Mouse (Mus musculus) lung, postnatal 36 days (tissue): ENCODE data around the gene Col5a1.

Source experiments
- DNase-seq: peaks from one replicate; pipeline ENCODE4 v3.0.0; 2022; ENCODE audit warnings: mixed read lengths

Gene Col5a1

GRCm38 (mm10) chr2:28038391-28039096 is 152.3 kb downstream of the Col5a1 start:
- no peak for DNase-seq

GRCm38 (mm10) chr2:28039647-28040325 is 153.6 kb downstream of the Col5a1 start:
- DNase-seq: no peak

GRCm38 (mm10) chr2:28040466-28040865 is 154.2 kb downstream of the Col5a1 start:
- no peak for DNase-seq

DNA sequence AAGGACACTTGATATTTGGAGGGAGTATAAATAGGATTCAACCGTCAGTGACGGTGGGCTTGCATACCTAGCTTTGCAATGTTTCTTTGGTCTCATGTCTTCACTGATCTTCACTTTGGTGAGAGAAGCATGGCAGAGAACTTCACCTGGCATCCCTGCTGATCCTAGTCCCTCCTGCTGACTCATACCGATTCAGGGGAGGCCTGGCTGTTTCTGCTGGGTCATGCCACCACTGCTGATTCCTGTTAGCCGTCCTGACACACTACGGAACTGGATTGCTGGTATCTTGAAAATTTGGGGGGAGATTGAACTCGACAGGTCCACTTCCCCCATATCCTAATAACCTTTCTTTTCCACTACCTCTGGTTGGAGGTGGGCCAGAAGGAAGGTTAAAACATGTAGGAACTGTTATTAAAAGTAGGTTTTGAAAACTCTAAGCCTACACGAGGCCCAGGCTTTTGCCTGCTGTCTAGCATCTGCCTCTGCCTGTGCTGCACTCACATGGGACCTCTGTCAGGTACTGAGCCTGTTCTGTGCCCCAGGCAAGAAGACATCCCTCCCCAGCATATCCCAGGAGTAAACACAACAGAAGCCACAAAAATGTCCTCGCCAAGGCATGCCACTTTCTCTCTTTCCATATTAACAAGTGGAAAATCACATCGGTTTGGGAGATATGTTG is 158.8 kb downstream of the Col5a1 start:
- DNase-seq: no peak

DNA sequence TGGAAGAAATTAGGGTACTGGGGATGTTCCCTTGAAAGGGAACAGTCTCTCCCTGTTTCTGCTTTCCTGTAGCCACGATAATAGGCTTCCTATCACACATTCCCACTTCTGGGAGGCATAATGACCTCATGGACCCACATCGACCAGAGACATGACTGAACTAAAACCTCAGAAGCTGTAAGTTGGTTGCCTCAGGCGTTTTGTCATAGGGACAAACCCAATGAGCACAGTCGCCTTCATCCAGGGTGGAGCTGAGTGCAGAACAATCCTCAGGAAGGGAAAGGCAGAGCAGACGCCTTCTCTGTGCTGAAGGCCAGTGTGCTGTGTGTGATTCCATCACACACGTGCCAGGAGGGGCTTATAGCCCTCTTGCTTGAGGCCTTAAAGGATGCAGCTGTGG is 160.1 kb downstream of the Col5a1 start:
- DNase-seq: no peak

- DNase-seq: no peak
Observed at GRCm38 (mm10) chr2:28047092-28047491, 160.9 kb downstream of the Col5a1 start.

GRCm38 (mm10) chr2:28059922-28060321 is 173.7 kb downstream of the Col5a1 start:
- DNase-seq: no peak

GRCm38 (mm10) chr2:28063711-28064338 is 177.6 kb downstream of the Col5a1 start:
- no peak for DNase-seq

- DNase-seq: no peak
Observed at GRCm38 (mm10) chr2:28064339-28065080, 178.3 kb downstream of the Col5a1 start.

- DNase-seq: no peak
Observed at GRCm38 (mm10) chr2:28065081-28065651, 178.9 kb downstream of the Col5a1 start.

DNA sequence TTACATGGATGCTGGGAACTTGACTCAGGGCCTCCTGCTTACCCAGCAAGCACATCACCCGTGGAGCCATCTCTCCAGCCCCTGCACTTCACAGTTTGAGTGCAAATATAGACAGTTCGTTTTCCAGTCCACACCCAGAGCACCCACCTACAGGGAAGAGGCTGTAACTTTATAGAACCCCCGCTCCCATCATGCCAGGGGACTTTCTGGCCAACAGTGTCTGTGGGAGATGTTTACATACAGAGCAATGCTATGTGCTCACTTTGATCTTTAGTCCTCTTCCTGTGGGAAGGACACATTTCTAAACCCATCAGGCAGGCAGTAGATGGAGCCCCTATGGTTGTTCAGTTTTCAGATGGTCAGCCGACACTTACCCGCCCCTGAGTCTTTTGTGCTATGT is 180.5 kb downstream of the Col5a1 start:
- DNase-seq: no peak

DNA sequence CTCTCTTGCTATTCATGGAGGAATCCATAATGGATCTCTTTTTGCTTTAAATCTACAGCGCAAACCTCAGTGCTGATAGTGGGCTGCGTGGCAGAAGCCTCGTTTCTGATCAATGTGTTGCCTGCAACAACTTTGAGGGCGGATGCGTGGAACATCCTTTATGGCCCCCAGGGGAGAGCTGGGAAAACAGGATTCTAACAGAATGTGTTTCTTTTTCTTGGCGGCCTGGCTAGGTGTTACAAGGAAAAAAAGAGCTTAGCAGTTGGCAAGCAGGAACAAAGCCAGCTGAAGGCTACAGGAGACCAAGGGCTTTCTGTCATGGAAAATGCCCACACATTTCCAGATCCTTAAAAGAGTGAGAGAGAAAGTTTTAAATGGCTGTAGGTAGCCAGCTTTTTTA is 180.9 kb downstream of the Col5a1 start:
- DNase-seq: no peak

- no peak for DNase-seq
Observed at GRCm38 (mm10) chr2:28067821-28068536, 181.8 kb downstream of the Col5a1 start.

- DNase-seq: no peak
Observed at GRCm38 (mm10) chr2:28068537-28068878, 182.3 kb downstream of the Col5a1 start.

- DNase-seq: no peak
Observed at GRCm38 (mm10) chr2:28075616-28076187, 189.5 kb downstream of the Col5a1 start.

GRCm38 (mm10) chr2:28084768-28085167 is 198.5 kb downstream of the Col5a1 start, which contains the start of gene Fcnb:
Gene Fcnb, minus strand, starts transcription at chr2:28084885.
- no peak for DNase-seq

DNA sequence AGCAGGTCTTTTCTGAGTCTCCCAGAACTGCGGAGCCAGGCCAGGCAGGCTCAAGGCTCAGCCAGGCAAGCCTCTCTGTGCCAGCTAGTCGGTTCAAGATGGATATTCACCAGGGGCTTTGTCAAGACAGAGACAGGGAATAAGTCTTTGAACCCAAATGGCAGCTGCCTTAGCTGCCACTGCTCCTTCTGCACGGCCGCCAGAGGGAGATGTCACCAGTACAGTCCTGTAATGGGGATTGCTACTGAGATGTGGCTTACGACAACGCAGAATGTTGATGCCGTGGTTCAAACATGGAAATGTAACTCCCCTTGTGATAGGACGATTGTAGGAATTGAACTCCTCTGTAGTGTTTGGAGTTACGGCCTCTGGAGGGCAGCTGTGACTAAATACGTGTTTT is 199.9 kb downstream of the Col5a1 start:
- DNase-seq: no peak

- DNase-seq: peak; percentile 37
Observed at GRCm38 (mm10) chr2:28089095-28089494, 202.9 kb downstream of the Col5a1 start.
